Mouse (Mus musculus) kidney, postnatal 4 days (tissue): Measurements from ENCODE around the gene Plk3.

Experiments
- DNase-seq, 2 experiments: peaks; one replicate each; pipeline ENCODE4 v3.0.0; 2021; ENCODE audit warnings: mixed read lengths in 2 of 2

Plk3 gene

GRCm38 (mm10) chr4:117117931-117118330 is 15.8 kb downstream of the Plk3 start:
- no peak for DNase-seq

- no peak for DNase-seq
Measured at GRCm38 (mm10) chr4:117115592-117115991, 18.2 kb downstream of the Plk3 start.

- no peak for DNase-seq
Measured at GRCm38 (mm10) chr4:117113237-117113636, 20.5 kb downstream of the Plk3 start.

GRCm38 (mm10) chr4:117110985-117111384 is 22.8 kb downstream of the Plk3 start:
- DNase-seq: no peak

- no peak for DNase-seq
Measured at GRCm38 (mm10) chr4:117110249-117110648, 23.5 kb downstream of the Plk3 start.

- no peak for DNase-seq
Measured at GRCm38 (mm10) chr4:117109330-117109729, 24.4 kb downstream of the Plk3 start.

GRCm38 (mm10) chr4:117108524-117108849 is 25.3 kb downstream of the Plk3 start:
- DNase-seq: no peak

- no peak for DNase-seq
Measured at GRCm38 (mm10) chr4:117107813-117108523, 25.8 kb downstream of the Plk3 start.

GRCm38 (mm10) chr4:117105127-117105526 is 28.6 kb downstream of the Plk3 start:
- peak; percentile 49 to 62 for DNase-seq

- no peak for DNase-seq
Measured at GRCm38 (mm10) chr4:117104672-117105071, 29.1 kb downstream of the Plk3 start.

GRCm38 (mm10) chr4:117101218-117101617 is 32.5 kb downstream of the Plk3 start:
- peak; percentile 68 to 79 for DNase-seq

- no peak for DNase-seq
Measured at GRCm38 (mm10) chr4:117100036-117100435, 33.7 kb downstream of the Plk3 start.

GRCm38 (mm10) chr4:117098764-117099036 is 35.1 kb downstream of the Plk3 start:
- DNase-seq: no peak

GRCm38 (mm10) chr4:117097969-117098763 is 35.6 kb downstream of the Plk3 start:
- DNase-seq: peak; percentile 53 to 62

- no peak for DNase-seq
Measured at GRCm38 (mm10) chr4:117096666-117097065, 37.1 kb downstream of the Plk3 start.

GRCm38 (mm10) chr4:117095551-117096452 is 38.0 kb downstream of the Plk3 start, which contains the start of gene Ptch2:
TSS of gene Ptch2 (plus strand) at chr4:117096075.
- peak; percentile 94 to 96 for DNase-seq

- DNase-seq: no peak
Measured at GRCm38 (mm10) chr4:117094626-117095361, 39.0 kb downstream of the Plk3 start.

GRCm38 (mm10) chr4:117090586-117090985 is 43.2 kb downstream of the Plk3 start:
- no peak for DNase-seq

GRCm38 (mm10) chr4:117087948-117088640 is 45.7 kb downstream of the Plk3 start:
- DNase-seq: no peak
